Mouse (Mus musculus) left cerebral cortex, postnatal 4 days (tissue): ENCODE data around the gene Yaf2. TPM values are rescaled to one million over a fixed set of nuclear protein-coding genes. Genes with fewer than 3 reads are reported as not detected.
"Not testable (repeated sequence)": the region's sequence is repeated elsewhere in the genome, so short reads cannot be mapped to it uniquely, and the experiment has no call there.

Experiments
- DNase-seq: peaks from one replicate; pipeline ENCODE4 v3.0.0-alpha.2; 2022
- intact Hi-C: fragments of 180-260 bp; cut with DNase I; formaldehyde crosslinking; loops from one replicate; pipeline ENCODE4 v1.15.1; 2025
- total RNA-seq, 2 experiments: library from RNA; stranded (reverse); gene quantifications; 2 replicates each; pipeline ENCODE4 v1.2.3; 2021

Yaf2 gene
- total RNA-seq: 10 to 100 TPM; 72.7 to 77.1 TPM

- intact Hi-C loops: no loop called here
Observed at GRCm38 (mm10) chr15:93336925-93337761, at the start of gene Yaf2. Yaf2 (minus strand) TSS chr15:93336935.

DNA sequence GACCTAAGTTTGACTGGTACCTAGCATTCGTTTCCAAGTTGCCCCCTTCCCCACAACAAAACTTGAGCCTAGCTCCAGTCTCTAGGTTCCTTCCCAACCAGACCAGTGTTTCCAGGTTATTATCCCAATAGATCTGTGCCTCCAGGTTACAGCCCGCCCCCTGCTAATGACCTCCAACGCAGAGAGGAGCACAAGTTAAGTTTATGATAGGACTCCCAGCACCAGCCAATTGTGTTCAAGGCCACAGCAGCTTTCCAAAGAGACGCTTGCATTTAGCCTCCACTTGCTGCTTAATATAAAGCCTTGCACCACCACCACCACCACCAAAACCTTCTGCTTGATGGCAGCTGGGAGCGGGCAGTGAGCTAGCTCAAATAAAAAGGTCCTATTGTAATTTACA, 44.6 kb upstream of the Yaf2 start:
- intact Hi-C loops: no loop called here
- no peak for DNase-seq

More at GRCm38 (mm10) chr15:93336925-93337761, at the start of gene Yaf2:
- DNase-seq: peak; percentile 85

DNA sequence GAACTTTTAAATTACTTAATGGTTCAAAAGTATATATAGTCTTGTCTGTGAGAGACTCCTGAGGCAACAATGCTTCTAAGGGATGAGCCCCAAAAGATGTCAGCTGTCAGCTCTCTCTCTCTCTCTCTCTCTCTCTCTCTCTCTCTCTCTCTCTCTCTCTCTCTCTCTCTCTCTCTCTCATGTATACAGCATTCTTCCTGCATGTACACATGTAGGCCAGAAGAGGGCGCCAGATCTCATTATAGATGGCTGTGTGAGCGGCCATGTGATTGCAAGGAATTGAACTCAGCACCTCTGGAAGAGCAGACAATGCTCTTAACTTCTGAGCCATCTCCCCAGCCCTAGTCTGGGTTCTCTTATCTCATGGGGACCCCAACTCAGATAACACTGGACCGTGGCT, 42.4 kb upstream of the Yaf2 start:
- intact Hi-C loops: no loop called here

DNA sequence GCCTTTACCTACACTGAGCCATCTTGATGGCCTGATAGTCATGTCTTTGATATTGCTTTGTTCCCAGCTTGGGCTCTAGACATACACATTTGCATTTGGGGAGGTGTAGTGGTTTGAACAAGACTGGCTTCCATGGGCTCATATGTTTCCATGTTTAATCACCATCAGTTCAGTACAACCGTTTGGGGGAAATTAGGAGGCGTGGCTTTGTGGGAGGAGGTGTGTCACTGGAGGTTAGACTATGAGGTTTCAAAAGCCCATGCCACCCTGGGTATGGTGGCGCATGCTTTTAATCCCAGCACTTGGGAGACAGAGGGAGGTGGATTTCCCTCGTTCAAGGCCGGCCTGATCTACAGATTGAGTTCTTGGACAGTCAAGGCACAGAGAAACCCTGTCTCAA, 39.0 kb upstream of the Yaf2 start:
- intact Hi-C loops: no loop called here
- no peak for DNase-seq

More for the DNA sequence above, 42.4 kb upstream of the Yaf2 start:
- DNase-seq: no peak

- DNase-seq, intact Hi-C loops: not testable (repeated sequence)
Observed at GRCm38 (mm10) chr15:93372525-93373119, 35.9 kb upstream of the Yaf2 start.

DNA sequence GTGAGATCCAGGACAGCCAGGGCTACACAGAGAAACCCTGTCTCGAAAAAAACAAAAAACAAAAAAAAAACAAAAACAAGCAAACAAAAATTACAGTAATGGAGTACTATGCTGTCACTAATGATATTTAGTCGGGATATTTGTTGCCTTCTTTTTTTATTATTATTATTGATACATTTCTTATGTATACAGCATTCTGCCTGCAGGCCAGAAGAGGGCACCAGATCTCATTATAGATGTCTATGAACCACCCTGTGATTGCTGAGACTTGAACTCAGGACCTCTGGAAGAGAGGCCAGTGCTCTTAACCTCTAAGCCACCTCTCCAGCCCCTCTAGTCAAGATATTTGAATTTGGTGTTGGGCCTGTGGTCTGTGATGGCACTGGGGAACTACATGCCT, 35.1 kb upstream of the Yaf2 start:
- intact Hi-C loops: no loop called here
- no peak for DNase-seq

GRCm38 (mm10) chr15:93368558-93368957, 31.8 kb upstream of the Yaf2 start:
- intact Hi-C loops: no loop called here
- no peak for DNase-seq

GRCm38 (mm10) chr15:93365561-93365960, 28.8 kb upstream of the Yaf2 start:
- intact Hi-C loops: no loop called here
- no peak for DNase-seq

GRCm38 (mm10) chr15:93358346-93359095, 21.8 kb upstream of the Yaf2 start:
- intact Hi-C loops: no loop called here
- no peak for DNase-seq

GRCm38 (mm10) chr15:93340630-93341379, 4.1 kb upstream of the Yaf2 start:
- intact Hi-C loops: no loop called here
- no peak for DNase-seq

DNA sequence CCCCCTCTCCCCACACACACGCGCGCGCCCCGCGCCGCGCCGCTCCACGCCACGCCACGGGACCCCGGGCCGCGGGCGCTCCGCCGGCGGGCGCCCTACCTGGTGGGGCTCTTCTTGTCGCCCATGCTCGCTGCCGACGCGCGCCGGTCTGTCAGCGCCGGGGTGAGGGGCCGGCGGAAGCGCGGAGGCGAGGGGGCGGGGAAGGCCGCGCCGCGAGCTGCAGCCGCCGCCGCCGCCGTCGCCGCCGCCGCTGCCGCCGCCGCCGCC, 144 bp downstream of the Yaf2 start:
- no peak for DNase-seq
- intact Hi-C loops: no loop called here

DNA sequence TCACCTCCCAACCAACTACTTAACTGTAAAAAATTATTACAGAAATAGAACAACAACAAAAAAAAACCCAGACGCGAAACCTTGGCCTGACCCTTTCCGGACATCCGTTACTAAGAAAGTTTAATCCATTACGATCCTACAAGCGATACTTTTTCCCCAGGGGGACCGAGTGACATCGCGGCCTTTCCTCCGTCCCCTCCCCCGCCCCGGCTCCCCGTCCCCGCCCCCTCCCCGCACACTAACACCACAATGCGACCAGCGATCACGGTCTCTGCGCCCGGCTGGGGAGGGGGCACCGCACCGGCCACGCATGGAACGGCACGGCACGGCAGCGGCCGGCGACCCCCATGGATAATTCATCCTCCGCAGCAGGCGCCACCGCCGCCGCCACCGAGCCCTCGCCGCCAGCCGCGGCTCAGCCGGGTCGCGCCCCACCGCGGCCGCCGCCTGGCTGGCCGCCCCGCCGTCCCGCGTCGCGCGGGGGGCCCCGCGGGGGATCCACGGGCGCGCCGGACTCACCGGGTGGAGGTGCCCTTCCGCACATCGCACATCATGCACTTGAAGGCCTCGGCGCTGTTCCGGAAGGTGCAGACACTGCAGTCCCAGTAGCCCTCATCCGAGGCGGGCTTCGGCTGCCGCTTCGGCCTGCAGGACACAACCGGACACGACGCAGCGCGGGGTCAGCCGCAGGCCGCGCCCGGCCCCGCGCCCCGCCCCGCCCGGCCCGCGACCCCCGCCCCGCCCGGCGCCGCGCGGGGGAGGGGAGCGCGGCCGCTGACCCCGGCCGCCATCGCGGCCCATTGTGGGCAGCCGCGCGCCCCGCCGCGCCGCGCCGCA, 696 bp downstream of the Yaf2 start:
- peak; percentile 59 for DNase-seq
- intact Hi-C loops: no loop called here

DNA sequence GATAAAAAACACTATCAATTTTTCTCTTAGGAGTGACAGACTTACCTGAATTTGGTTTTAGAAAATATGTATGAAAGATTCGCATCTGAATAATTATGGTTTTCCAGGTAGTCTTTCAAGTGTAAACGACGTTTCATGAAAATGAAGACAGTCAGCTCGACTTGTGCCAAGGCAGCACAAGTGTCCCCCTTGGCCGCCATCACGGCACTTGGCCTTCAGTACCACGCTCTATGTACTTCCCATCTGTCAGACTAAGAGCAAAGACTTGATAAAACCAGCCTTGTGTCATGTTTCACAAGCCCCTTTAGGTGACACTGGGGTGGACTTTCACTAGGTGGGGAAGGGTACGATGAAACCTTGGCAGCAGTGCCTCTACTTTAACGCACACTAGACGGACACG, 5.5 kb downstream of the Yaf2 start:
- intact Hi-C loops: no loop called here
- peak; percentile 25 for DNase-seq

GRCm38 (mm10) chr15:93327235-93327634, 9.5 kb downstream of the Yaf2 start:
- DNase-seq: no peak
- intact Hi-C loops: no loop called here

DNA sequence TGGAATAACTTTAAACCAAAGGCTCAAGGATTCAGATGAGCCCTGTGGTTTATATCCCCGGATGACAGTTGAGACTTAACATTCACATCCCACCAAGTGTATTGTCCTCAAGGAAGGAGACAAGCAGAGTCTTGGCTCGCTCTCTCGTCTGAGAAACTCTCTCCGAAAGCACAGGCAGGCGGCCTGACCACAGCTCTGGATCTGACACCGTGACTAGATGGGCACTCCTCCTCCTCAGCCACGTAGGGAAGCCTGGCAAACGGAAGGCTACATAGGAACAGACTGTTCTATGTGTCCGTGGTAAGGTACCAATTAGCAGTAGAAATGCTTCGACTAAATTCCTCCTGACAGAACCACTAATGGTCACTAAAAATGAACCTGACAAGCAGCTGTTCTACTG, 10.1 kb downstream of the Yaf2 start:
- DNase-seq: peak; percentile 19
- intact Hi-C loops: no loop called here

DNA sequence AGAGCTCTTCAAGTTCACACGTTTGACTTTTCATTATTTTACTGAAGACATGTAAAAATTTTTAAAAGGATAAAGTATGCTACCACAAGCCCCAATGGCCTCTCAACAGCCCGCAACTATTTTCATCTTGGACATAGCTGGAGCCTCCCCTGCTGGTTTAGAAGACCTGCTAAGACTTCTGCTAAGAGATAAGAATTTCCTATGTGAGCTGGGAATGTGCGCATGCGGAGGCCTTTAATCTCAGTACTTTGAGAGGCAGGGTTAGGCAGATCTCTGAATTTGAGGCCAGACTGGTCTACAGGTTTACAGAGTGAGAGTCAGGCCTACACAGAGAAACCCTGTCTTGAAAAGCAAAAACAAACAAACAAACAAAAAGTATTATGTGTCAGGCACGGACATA, 11.4 kb downstream of the Yaf2 start:
- DNase-seq: no peak

DNA sequence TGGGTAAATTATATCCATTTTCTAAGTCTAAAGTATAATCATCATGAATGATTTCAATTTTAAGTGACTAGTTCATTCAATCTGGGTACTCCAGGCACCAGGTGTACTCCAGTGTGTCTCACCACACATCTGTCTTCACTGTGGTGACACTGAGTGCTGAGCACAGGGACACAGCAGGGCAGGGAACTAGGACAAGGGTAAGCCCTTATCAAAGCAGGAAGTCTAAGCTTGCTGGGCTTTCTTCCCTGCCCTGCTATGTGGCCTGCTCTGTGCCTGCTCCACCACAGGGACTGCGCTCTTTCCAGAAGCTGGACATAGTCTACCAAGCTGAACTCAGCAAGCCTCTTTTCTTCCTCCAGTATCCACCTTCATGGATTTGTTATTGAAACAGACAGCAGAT, 18.0 kb downstream of the Yaf2 start:
- intact Hi-C loops: no loop called here
- DNase-seq: no peak

More for the DNA sequence above, 11.4 kb downstream of the Yaf2 start:
- intact Hi-C loops: no loop called here

DNA sequence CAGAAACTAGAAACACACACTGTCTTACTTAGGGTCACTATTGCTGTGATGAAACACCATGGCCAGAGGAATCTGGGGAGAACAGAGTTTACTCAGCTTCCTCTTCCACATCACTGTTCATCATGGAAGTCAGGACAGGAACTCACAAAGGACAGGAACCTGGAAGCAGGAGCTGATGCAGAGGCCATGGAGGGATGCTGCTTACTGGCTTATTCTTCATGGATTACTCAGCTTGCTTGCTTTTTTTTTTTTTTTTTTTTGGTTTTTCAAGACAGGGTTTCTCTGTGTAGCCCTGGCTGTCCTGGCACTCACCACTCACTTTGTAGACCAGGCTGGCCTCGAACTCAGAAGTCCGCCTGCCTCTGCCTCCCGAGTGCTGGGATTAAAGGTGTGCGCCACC, 26.4 kb downstream of the Yaf2 start:
- DNase-seq, intact Hi-C loops: not testable (repeated sequence)

GRCm38 (mm10) chr15:93298197-93298596, 38.5 kb downstream of the Yaf2 start:
- DNase-seq: no peak
- intact Hi-C loops: no loop called here

DNA sequence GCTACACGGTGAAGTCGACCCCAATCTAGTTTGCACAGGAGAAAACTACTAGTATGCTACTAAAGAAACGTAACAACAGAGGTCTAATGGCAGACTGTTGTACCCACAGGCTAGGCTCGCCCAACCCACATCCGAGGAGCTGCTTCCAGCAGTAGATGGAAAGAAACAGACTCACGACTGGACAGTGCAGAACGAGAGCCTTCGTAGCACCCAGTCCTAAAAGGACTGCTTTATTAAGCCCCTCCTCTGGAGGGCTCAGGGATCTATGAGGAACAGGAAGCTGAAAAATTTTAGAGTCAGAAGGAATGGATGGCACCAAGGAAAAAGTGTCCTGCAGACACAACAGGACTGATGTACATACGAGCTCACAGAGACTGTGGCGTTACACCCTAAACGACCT, 42.3 kb downstream of the Yaf2 start:
- intact Hi-C loops: no loop called here
- DNase-seq: no peak
